8 mouse cellular contexts compared by ENCODE assay signal in the genomic region with DNA sequence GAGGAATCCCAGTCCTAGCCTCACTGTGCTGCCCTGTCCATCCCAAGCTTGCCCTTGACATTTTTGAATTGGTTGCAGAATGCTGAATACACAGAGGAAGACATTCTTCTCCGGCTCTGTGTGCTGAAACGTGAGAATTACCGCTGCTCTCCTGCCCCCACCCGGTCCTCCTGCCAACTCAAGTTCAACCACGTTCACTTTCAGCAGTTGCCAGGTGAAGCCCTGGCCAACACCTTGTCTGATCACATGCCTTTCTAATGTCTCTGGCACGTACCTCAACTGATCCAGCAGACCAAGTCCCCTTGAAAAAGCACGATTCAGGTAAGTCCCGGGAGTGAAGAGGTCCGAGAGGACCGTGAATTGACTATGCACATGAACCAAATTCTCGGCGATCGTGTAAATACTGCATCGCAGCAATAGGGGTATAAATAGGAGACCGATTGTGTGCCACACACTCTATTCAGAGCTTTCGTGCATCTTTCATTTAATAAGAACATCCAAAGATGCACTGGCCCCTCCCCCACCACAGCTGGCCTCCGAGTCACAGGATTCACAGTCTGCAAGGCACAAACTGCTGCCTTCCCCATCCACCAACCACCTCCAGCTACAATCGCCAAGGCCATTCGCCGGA. TPM values are rescaled to one million over a fixed set of nuclear protein-coding genes. Genes with fewer than 3 reads are reported as not detected.
A peak's percentile ranks its signal among the peaks of the same experiment; 100 is the strongest.
DNase-seq lines count a peak whose midpoint lies in the region; ATAC-seq and TF ChIP-seq lines count a peak whose summit lies in the region.

No protein-coding gene starts in this region.

- no peak for ATAC-seq in hindbrain, embryonic 12.5 days (ENCODE audit: low FRiP score)
- no peak for ATAC-seq in erythroid progenitor cell, adult 5-6 weeks (replicated peaks; ENCODE audit: low FRiP score, poor library complexity, severe bottlenecking)

- no peak overlapping the region for H3K4me3 ChIP-seq in liver, adult 2 months (ENCODE audit: insufficient read depth, low read depth, low read length)
- peak overlapping the region; percentile 70 for H3K4me3 ChIP-seq in hindbrain, embryonic 12.5 days

- 69% methylated on average over 20 of the region's 20 CpGs for WGBS in liver, adult 2 months
- 67% methylated on average over 20 of the region's 20 CpGs for WGBS in hindbrain, embryonic 12.5 days

- H3K36me3 ChIP-seq in liver, adult 2 months (ENCODE audit: control insufficient read depth, insufficient read depth, low read length): no peaks in the 10 kb centered on the region
- 0 out of 2 replicates have a peak, but pooled peaks cover 3% of the 10 kb centered on the region for H3K36me3 ChIP-seq in hindbrain, embryonic 12.5 days

- TF ChIP-seq POLR2A in liver, adult 2 months (IDR thresholded peaks at IDR 0.05; ENCODE audit: extremely low read depth, insufficient read depth, low read length): no peak

- TF ChIP-seq CTCF in liver, adult 2 months (IDR thresholded peaks at IDR 0.05; ENCODE audit: low read depth, low read length): no peak

- H3K27me3 ChIP-seq in liver, adult 2 months (ENCODE audit: control insufficient read depth, insufficient read depth, low read length): no peaks in the 10 kb centered on the region; the same call in 1 of the 2 replicates
- H3K27me3 ChIP-seq in hindbrain, embryonic 12.5 days: no peaks in the 10 kb centered on the region

- DNase-seq in liver, adult 2 months (ENCODE audit: extremely low read depth, low read depth, low spot score): peak; percentile 74
- DNase-seq in liver: no peak
- DNase-seq in cerebellum, postnatal 14 days: peak; percentile 57 to 68
- peak; percentile 37 for DNase-seq in lung, postnatal 25 days (ENCODE audit: low spot score)
- DNase-seq in thymus, postnatal 0 days (ENCODE audit: low spot score): peak; percentile 66
- DNase-seq in MN1 (ENCODE audit: low spot score): no peak

- H3K79me2 ChIP-seq in liver, adult 2 months (ENCODE audit: control insufficient read depth, insufficient read depth, low read length): no peaks in the 10 kb centered on the region

- no peak overlapping the region for H3K27ac ChIP-seq in liver, adult 2 months (replicated peaks; ENCODE audit: insufficient read depth, low read depth, low read length)
- H3K27ac ChIP-seq in hindbrain, embryonic 12.5 days: peak overlapping the region; percentile 90

- no peaks in the 10 kb centered on the region for H3K9me3 ChIP-seq in hindbrain, embryonic 12.5 days (replicated peaks)

- H3K4me1 ChIP-seq in liver, adult 2 months (ENCODE audit: control insufficient read depth, insufficient read depth, low read length): no peaks in the 10 kb centered on the region
- H3K4me1 ChIP-seq in hindbrain, embryonic 12.5 days: peaks cover 46% of the 10 kb centered on the region

- H3K4me2 ChIP-seq in hindbrain, embryonic 12.5 days (replicated peaks): peak overlapping the region; percentile 68

- no peak overlapping the region for H3K9ac ChIP-seq in liver, adult 2 months (ENCODE audit: low read depth, low read length)
- peak overlapping the region; percentile 89; the same call in 1 of the 2 replicates for H3K9ac ChIP-seq in hindbrain, embryonic 12.5 days

RNA-seq across cellular contexts. Expression of a gene that starts 3.4 kb away (rescaled TPM):
- 0.55 and 1.5 TPM in 2 replicates for total RNA-seq in liver, adult 2 months (2014; rRNA removed)
- 0.71 and 0.73 TPM in 2 replicates for polyA plus RNA-seq in liver, adult 2 months (2012; rRNA removed)
- 65.1 and 68.3 TPM in 2 replicates for polyA plus RNA-seq in hindbrain, embryonic 12.5 days (2016; fragmentation: Nextera tagmentation; extraction: Ambion mirVana)
- polyA plus RNA-seq in thymus, postnatal 0 days (2015; fragmentation: Nextera tagmentation; extraction: Ambion mirVana): 62.7 and 67.6 TPM in 2 replicates
- 42.9 and 56.6 TPM in 2 replicates for total RNA-seq in erythroid progenitor cell, adult 5-6 weeks (2015; ENCODE audit: low replicate concordance)
- total RNA-seq in erythroid progenitor cell, adult 5-6 weeks (2017; ENCODE audit: low replicate concordance): 13.5 and 14.4 TPM in 2 replicates

Comparison
In these comparisons a context has a peak if more than half of its experiments do, and no peak if none do; other contexts are left out.
1. DNase-seq: peak in liver, adult 2 months (single experiment), cerebellum, postnatal 14 days (2 of 2), lung, postnatal 25 days (single experiment) and thymus, postnatal 0 days (single experiment); none in liver (single experiment) and MN1 (single experiment).
2. RNA of a gene that starts 3.4 kb away (polyA plus RNA-seq): 62.7 to 67.6 TPM in thymus, postnatal 0 days and 65.1 to 68.3 TPM in hindbrain, embryonic 12.5 days; 0.71 to 0.73 TPM in liver, adult 2 months; every median in the first group is over 10 times any median in the second.